In genomic region chr5:146220879-146221714, GRCm38 (mm10) we compare ENCODE assay signal across 8 mouse cellular contexts. TPM values are rescaled to one million over a fixed set of nuclear protein-coding genes. Genes with fewer than 3 reads are reported as not detected.
A peak's percentile ranks its signal among the peaks of the same experiment; 100 is the strongest.
DNase-seq lines count a peak whose midpoint lies in the region; ATAC-seq and TF ChIP-seq lines count a peak whose summit lies in the region.

Rnf6 (minus strand) TSS chr5:146221555.

- under 1% methylated on average over 67 of the region's 67 CpGs for WGBS in forebrain, embryonic 11.5 days
- under 1% methylated on average over 64 of the region's 67 CpGs for WGBS in heart, embryonic 16.5 days
- WGBS in liver, embryonic 15.5 days (ENCODE audit: insufficient replicate concordance), result under 1% methylated on average over 67 of the region's 67 CpGs
- WGBS in neural tube, embryonic 12.5 days, result under 1% methylated on average over 67 of the region's 67 CpGs

- TF ChIP-seq POLR2A in CH12.LX (IDR thresholded peaks at IDR 0.05; ENCODE audit: low read depth, low read length), result peak; percentile 83

- in situ Hi-C loops in CH12.LX (cut with MboI; ENCODE audit: low pct_ligation_motif_present, low pct_unique_long_range_greater_than_20kb, low sequenced_read_pairs), result no loop called here

- TF ChIP-seq RAD21 in CH12.LX (IDR thresholded peaks at IDR 0.05; ENCODE audit: low read depth, low read length), result no peak

- dilution Hi-C loops in CH12.LX (cut with MboI; ENCODE audit: extremely low pct_ligation_motif_present, extremely low pct_unique_long_range_greater_than_20kb, low sequenced_read_pairs), result no loop called here

- H3K36me3 ChIP-seq in CH12.LX (replicated peaks in 1 of 2; ENCODE audit: control insufficient read depth in 1 of 2, insufficient read depth in 1 of 2, low read length in 1 of 2), result peaks cover 18 to 31% of the 10 kb centered on the region in 2 experiments
- H3K36me3 ChIP-seq in forebrain, embryonic 11.5 days (ENCODE audit: control insufficient read depth, insufficient read depth, low read length), result peaks cover under 1% of the 10 kb centered on the region
- peaks cover 17% of the 10 kb centered on the region; the same call in 1 of the 2 replicates for H3K36me3 ChIP-seq in heart, embryonic 16.5 days (ENCODE audit: control insufficient read depth, insufficient read depth)
- H3K36me3 ChIP-seq in liver, embryonic 15.5 days (replicated peaks), result peaks cover 32% of the 10 kb centered on the region
- peaks cover 18% of the 10 kb centered on the region for H3K36me3 ChIP-seq in neural tube, embryonic 12.5 days

- H3K4me3 ChIP-seq in CH12.LX (replicated peaks in 1 of 3; ENCODE audit: low read depth in 2 of 3, low read length in 2 of 3, poor library complexity in 1 of 3), result peak within 1 kb of the TSS; percentile 72 to 88 (median 82)
- peak within 1 kb of the TSS; percentile 50 for H3K4me3 ChIP-seq in forebrain, embryonic 11.5 days (ENCODE audit: low read depth, low read length)
- peak within 1 kb of the TSS; percentile 72 for H3K4me3 ChIP-seq in heart, embryonic 16.5 days (ENCODE audit: low read length)
- H3K4me3 ChIP-seq in liver, embryonic 15.5 days (replicated peaks), result peak within 1 kb of the TSS; percentile 84
- peak within 1 kb of the TSS; percentile 70 for H3K4me3 ChIP-seq in neural tube, embryonic 12.5 days

- no peaks in the 10 kb centered on the region for H3K9me3 ChIP-seq in CH12.LX (replicated peaks; ENCODE audit: low read length)
- no peaks in the 10 kb centered on the region for H3K9me3 ChIP-seq in forebrain, embryonic 11.5 days (ENCODE audit: control insufficient read depth, low read length)
- no peaks in the 10 kb centered on the region for H3K9me3 ChIP-seq in heart, embryonic 16.5 days (replicated peaks; ENCODE audit: control insufficient read depth, low read length)
- H3K9me3 ChIP-seq in liver, embryonic 15.5 days (replicated peaks), result no peaks in the 10 kb centered on the region
- no peaks in the 10 kb centered on the region for H3K9me3 ChIP-seq in neural tube, embryonic 12.5 days

- H3K27ac ChIP-seq in CH12.LX (ENCODE audit: insufficient read depth, low read depth), result peak within 1 kb of the TSS; percentile 92
- H3K27ac ChIP-seq in forebrain, embryonic 11.5 days (ENCODE audit: low read depth, low read length), result peak within 1 kb of the TSS; percentile 88
- peak within 1 kb of the TSS; percentile 98 for H3K27ac ChIP-seq in heart, embryonic 16.5 days (ENCODE audit: low read length)
- peak within 1 kb of the TSS; percentile 99 for H3K27ac ChIP-seq in liver, embryonic 15.5 days (replicated peaks)
- H3K27ac ChIP-seq in neural tube, embryonic 12.5 days, result peak within 1 kb of the TSS; percentile 94

- TF ChIP-seq CTCF in CH12.LX (conservative IDR thresholded peaks at IDR 0.05 in 1 of 2, IDR thresholded peaks at IDR 0.05 in 1 of 2; ENCODE audit: low read depth in 2 of 2, low read length in 2 of 2), result no peak; a peak in 1 of 4 replicates

- H3K27me3 ChIP-seq in CH12.LX (replicated peaks), result no peaks in the 10 kb centered on the region
- no peaks in the 10 kb centered on the region for H3K27me3 ChIP-seq in forebrain, embryonic 11.5 days (ENCODE audit: control insufficient read depth, insufficient read depth, low read length)
- H3K27me3 ChIP-seq in heart, embryonic 16.5 days (ENCODE audit: control insufficient read depth, insufficient read depth, low read length), result no peaks in the 10 kb centered on the region
- H3K27me3 ChIP-seq in liver, embryonic 15.5 days, result no peaks in the 10 kb centered on the region
- H3K27me3 ChIP-seq in neural tube, embryonic 12.5 days (replicated peaks), result no peaks in the 10 kb centered on the region

- peak; percentile 100 for ATAC-seq in forebrain, embryonic 11.5 days (replicated peaks; ENCODE audit: low FRiP score)
- peak; percentile 100 for ATAC-seq in heart, embryonic 16.5 days (replicated peaks; ENCODE audit: extremely low read depth, insufficient read depth, low FRiP score)
- ATAC-seq in liver, embryonic 15.5 days (ENCODE audit: insufficient read depth), result peak; percentile 98
- peak; percentile 99 for ATAC-seq in neural tube, embryonic 12.5 days (ENCODE audit: low FRiP score, low read depth)

- peak within 1 kb of the TSS; percentile 92 for H3K9ac ChIP-seq in CH12.LX (ENCODE audit: insufficient read depth, low read depth)
- H3K9ac ChIP-seq in forebrain, embryonic 11.5 days (ENCODE audit: low read length), result peak within 1 kb of the TSS; percentile 79
- H3K9ac ChIP-seq in heart, embryonic 16.5 days (ENCODE audit: low read length), result peak within 1 kb of the TSS; percentile 87
- peak within 1 kb of the TSS; percentile 89 for H3K9ac ChIP-seq in liver, embryonic 15.5 days
- peak within 1 kb of the TSS; percentile 79 for H3K9ac ChIP-seq in neural tube, embryonic 12.5 days

- peak within 1 kb of the TSS; percentile 64 for H3K4me2 ChIP-seq in CH12.LX (ENCODE audit: insufficient read depth, low read depth, poor library complexity, severe bottlenecking)
- H3K4me2 ChIP-seq in forebrain, embryonic 11.5 days (ENCODE audit: low read depth, low read length, severe bottlenecking), result peak within 1 kb of the TSS; percentile 74
- peak within 1 kb of the TSS; percentile 86 for H3K4me2 ChIP-seq in heart, embryonic 16.5 days (ENCODE audit: low read depth, low read length)
- peak within 1 kb of the TSS; percentile 88 for H3K4me2 ChIP-seq in liver, embryonic 15.5 days
- peak within 1 kb of the TSS; percentile 64 for H3K4me2 ChIP-seq in neural tube, embryonic 12.5 days (replicated peaks)

- peaks cover 3 to 30% of the 10 kb centered on the region in 2 experiments; a peak in 2 of 4 replicates for H3K4me1 ChIP-seq in CH12.LX (ENCODE audit: control insufficient read depth in 1 of 2, insufficient read depth in 2 of 2)
- peaks cover 5% of the 10 kb centered on the region; the same call in 1 of the 2 replicates for H3K4me1 ChIP-seq in forebrain, embryonic 11.5 days (replicated peaks; ENCODE audit: control insufficient read depth, insufficient read depth, low read length)
- peaks cover 6% of the 10 kb centered on the region for H3K4me1 ChIP-seq in heart, embryonic 16.5 days (ENCODE audit: control insufficient read depth, insufficient read depth, low read length)
- peaks cover 26% of the 10 kb centered on the region for H3K4me1 ChIP-seq in liver, embryonic 15.5 days (replicated peaks)
- peaks cover 5% of the 10 kb centered on the region; the same call in 1 of the 2 replicates for H3K4me1 ChIP-seq in neural tube, embryonic 12.5 days

- DNase-seq in CH12.LX (ENCODE audit: extremely low read depth), result peak; percentile 98
- DNase-seq in c-Kit-positive CD71-positive TER-119-negative erythroid progenitor cells, embryonic 14.5 days (ENCODE audit: low read depth), result peak; percentile 94
- peak; percentile 96 for DNase-seq in forebrain, embryonic 11.5 days (ENCODE audit: low spot score)
- DNase-seq in kidney, postnatal 36 days, result peak; percentile 97 to 98
- DNase-seq in telencephalon, adult 2 months (ENCODE audit: low read depth, low spot score), result peak; percentile 96

- H3K79me2 ChIP-seq in CH12.LX (replicated peaks; ENCODE audit: control insufficient read depth, extremely low read depth, insufficient read depth, poor library complexity, severe bottlenecking), result peaks cover 24% of the 10 kb centered on the region

- TF ChIP-seq EP300 in CH12.LX (IDR thresholded peaks at IDR 0.05; ENCODE audit: low read length), result no peak

TF ChIP-seq in CH12.LX, 34 proteins besides CTCF, POLR2A, EP300 and RAD21 (continues in another document):
- 0 out of 2 replicates have a peak, but pooled peaks have one; percentile 36 for TF ChIP-seq CHD1 (IDR thresholded peaks at IDR 0.05; ENCODE audit: low read depth, low read length)
- TF ChIP-seq KAT2A (IDR thresholded peaks at IDR 0.05; ENCODE audit: insufficient replicate concordance, low read length), result 0 out of 2 replicates have a peak, but pooled peaks have one; percentile 65
- peak; percentile 82 for TF ChIP-seq ELF1 (IDR thresholded peaks at IDR 0.05; ENCODE audit: low read depth, low read length)
- TF ChIP-seq BHLHE40 (IDR thresholded peaks at IDR 0.05; ENCODE audit: low read depth, low read length), result peak; percentile 30; the same call in 1 of the 2 replicates
- peak; percentile 81 for TF ChIP-seq HCFC1 (IDR thresholded peaks at IDR 0.05; ENCODE audit: low read depth, low read length)
- TF ChIP-seq PAX5 (IDR thresholded peaks at IDR 0.05; ENCODE audit: low read length), result no peak
- peak; percentile 74 for TF ChIP-seq NRF1 (IDR thresholded peaks at IDR 0.05; ENCODE audit: low read depth, low read length)
- TF ChIP-seq MAFK (IDR thresholded peaks at IDR 0.05; ENCODE audit: insufficient replicate concordance, low read length), result no peak
- peak; percentile 30 for TF ChIP-seq MAX (IDR thresholded peaks at IDR 0.05; ENCODE audit: low read length)
- no peak for TF ChIP-seq USF1 (IDR thresholded peaks at IDR 0.05; ENCODE audit: low read depth, low read length)
- 0 out of 2 replicates have a peak, but pooled peaks have one; percentile 36 for TF ChIP-seq MYC (IDR thresholded peaks at IDR 0.05; ENCODE audit: low read depth, low read length)
- peak; percentile 88 for TF ChIP-seq NELFE (IDR thresholded peaks at IDR 0.05; ENCODE audit: low read depth, low read length)
- peak; percentile 90 for TF ChIP-seq SIN3A (IDR thresholded peaks at IDR 0.05; ENCODE audit: low read length)
- TF ChIP-seq IRF4 (IDR thresholded peaks at IDR 0.05; ENCODE audit: low read depth, low read length), result peak; percentile 55; the same call in 1 of the 2 replicates
- TF ChIP-seq SMC3 (IDR thresholded peaks at IDR 0.05; ENCODE audit: low read depth, low read length), result no peak; the same call in 1 of the 2 replicates
- no peak for TF ChIP-seq ZNF384 (IDR thresholded peaks at IDR 0.05; ENCODE audit: low read depth, low read length)
- peak; percentile 75 for TF ChIP-seq RCOR1 (conservative IDR thresholded peaks at IDR 0.05; ENCODE audit: low read depth, low read length)
- no peak for TF ChIP-seq USF2 (conservative IDR thresholded peaks at IDR 0.05; ENCODE audit: low read depth, low read length)
- peak; percentile 89 for TF ChIP-seq CHD2 (IDR thresholded peaks at IDR 0.05; ENCODE audit: low read length)
- peak; percentile 82 for TF ChIP-seq UBTF (IDR thresholded peaks at IDR 0.05; ENCODE audit: low read depth, low read length)
- TF ChIP-seq ZC3H11A (IDR thresholded peaks at IDR 0.05; ENCODE audit: low read depth, low read length), result no peak
- TF ChIP-seq JUN (IDR thresholded peaks at IDR 0.05; ENCODE audit: insufficient read depth, low read depth, low read length), result no peak
- TF ChIP-seq JUND (conservative IDR thresholded peaks at IDR 0.05; ENCODE audit: low read depth, low read length), result no peak

RNA-seq across cellular contexts. Expression of gene Rnf6, which starts in this region (rescaled TPM):
- total RNA-seq in CH12.LX (2012; rRNA removed), result 20.7 and 21.4 TPM in 2 replicates
- 15.9 and 19.1 TPM in 2 replicates for total RNA-seq in CH12.LX (2014; rRNA removed)
- 22.7 and 24.1 TPM in 2 replicates for polyA plus RNA-seq in CH12.LX (2012; ENCODE audit: insufficient read length, low read depth)
- 22.7 and 25.0 TPM in 2 replicates for polyA plus RNA-seq in forebrain, embryonic 11.5 days (2014; fragmentation: Nextera tagmentation; extraction: Ambion mirVana)
- polyA plus RNA-seq in heart, embryonic 16.5 days (2015; fragmentation: Nextera tagmentation; extraction: Ambion mirVana), result 53.1 and 57.1 TPM in 2 replicates
- polyA plus RNA-seq in liver, embryonic 15.5 days (2015; fragmentation: Nextera tagmentation; extraction: Ambion mirVana), result 25.2 and 26.2 TPM in 2 replicates
- 26.5 and 26.6 TPM in 2 replicates for polyA plus RNA-seq in neural tube, embryonic 12.5 days (2016; fragmentation: Nextera tagmentation; extraction: Ambion mirVana)

Comparison
In these comparisons a context has a peak if more than half of its experiments do, and no peak if none do; other contexts are left out.
1. Peak in every context shown above with its lines: DNase-seq, ATAC-seq, H3K4me3 ChIP-seq and H3K27ac ChIP-seq.